Comparison of ENCODE assay signal across 8 mouse cellular contexts in the genomic region with DNA sequence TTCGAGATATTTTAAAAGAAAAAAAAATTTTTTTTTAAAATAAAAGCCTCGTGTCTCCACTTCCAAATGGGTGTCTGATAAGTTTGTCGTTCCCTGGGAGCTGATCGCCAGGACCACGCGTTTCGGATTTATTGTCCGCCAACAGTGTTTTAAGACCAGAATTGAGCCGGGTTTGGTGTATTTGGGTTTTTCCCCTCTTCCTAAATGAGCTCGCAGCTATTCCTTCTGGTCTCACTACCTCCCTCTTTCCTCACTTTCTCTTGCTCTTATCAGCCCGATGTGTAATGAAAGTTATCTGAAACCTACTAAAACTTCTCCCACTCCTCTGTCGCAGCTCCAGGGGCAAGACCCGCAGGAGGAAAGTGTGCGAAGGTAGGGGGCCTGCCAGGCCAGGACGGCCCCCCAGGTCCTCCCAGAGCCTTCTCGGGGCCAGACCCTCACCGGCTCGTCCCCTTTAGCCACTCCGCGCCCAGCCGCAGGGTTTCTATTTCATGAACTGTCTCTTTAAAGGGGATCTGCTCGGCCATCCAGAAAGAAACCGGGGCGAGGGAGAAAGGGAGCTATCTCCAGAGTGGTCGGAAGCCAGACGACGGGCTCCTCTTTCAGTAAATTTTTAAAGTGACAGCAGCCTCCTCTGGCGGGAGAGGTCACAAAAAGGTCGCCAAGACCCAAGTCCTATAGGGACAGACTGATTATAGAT.
DNase-seq lines count a peak whose midpoint lies in the region; ATAC-seq lines count a peak whose summit lies in the region.

No protein-coding gene starts in this region.

- no peaks in the 10 kb centered on the region for H3K36me3 ChIP-seq in hindbrain, embryonic 16.5 days (ENCODE audit: control insufficient read depth, insufficient read depth, low read length)
- no peaks in the 10 kb centered on the region for H3K36me3 ChIP-seq in liver, embryonic 13.5 days

- no peaks in the 10 kb centered on the region for H3K9me3 ChIP-seq in hindbrain, embryonic 16.5 days (ENCODE audit: control insufficient read depth, low read length)
- no peaks in the 10 kb centered on the region for H3K9me3 ChIP-seq in liver, embryonic 13.5 days (replicated peaks)

- H3K4me2 ChIP-seq in hindbrain, embryonic 16.5 days (ENCODE audit: low read length), result peak overlapping the region; percentile 74
- peak overlapping the region; percentile 61 for H3K4me2 ChIP-seq in liver, embryonic 13.5 days

- peak; percentile 59 for DNase-seq in adipocyte (ENCODE audit: low spot score)
- DNase-seq in cerebellum, postnatal 25 days, result peak; percentile 34 to 42
- DNase-seq in gastrocnemius, postnatal 14 days, result peak; percentile 68
- peak; percentile 1 for DNase-seq in liver, embryonic 13.5 days
- DNase-seq in neural tube, embryonic 10.5 days (ENCODE audit: extremely low spot score, low spot score), result peak; percentile 86
- no peak for DNase-seq in left cerebral cortex, adult 18-20 months (ENCODE audit: low spot score in 2 of 2)
- no peak for DNase-seq in right cerebral cortex, postnatal 14 days

- peak overlapping the region; percentile 49; the same call in 1 of the 2 replicates for H3K9ac ChIP-seq in hindbrain, embryonic 16.5 days (ENCODE audit: low read depth, low read length)
- H3K9ac ChIP-seq in liver, embryonic 13.5 days, result no peak overlapping the region

- WGBS in hindbrain, embryonic 16.5 days, result 0% methylated on average over 29 of the region's 29 CpGs
- WGBS in liver, embryonic 13.5 days (ENCODE audit: insufficient replicate concordance), result under 1% methylated on average over 29 of the region's 29 CpGs

- H3K27ac ChIP-seq in hindbrain, embryonic 16.5 days (ENCODE audit: low read depth, low read length), result no peak overlapping the region
- no peak overlapping the region for H3K27ac ChIP-seq in liver, embryonic 13.5 days

- intact Hi-C loops in gastrocnemius, postnatal 14 days (cut with DNase I; ENCODE audit: low total_unique reads), result loop anchor here (10.0 kb wide), 1 partner anchor 502 kb away; no protein-coding TSS in a partner anchor

- peak; percentile 67 for ATAC-seq in hindbrain, embryonic 16.5 days
- ATAC-seq in liver, embryonic 13.5 days (ENCODE audit: low read depth), result 0 out of 2 replicates have a peak, but pooled peaks have one; percentile 15

- peaks cover 3% of the 10 kb centered on the region for H3K4me1 ChIP-seq in hindbrain, embryonic 16.5 days (ENCODE audit: control insufficient read depth, insufficient read depth, low read depth, low read length)
- no peaks in the 10 kb centered on the region for H3K4me1 ChIP-seq in liver, embryonic 13.5 days (replicated peaks)

- peak overlapping the region; percentile 48 for H3K4me3 ChIP-seq in hindbrain, embryonic 16.5 days (ENCODE audit: low read length)
- peak overlapping the region; percentile 52 for H3K4me3 ChIP-seq in liver, embryonic 13.5 days (replicated peaks)

- peaks cover 6% of the 10 kb centered on the region for H3K27me3 ChIP-seq in hindbrain, embryonic 16.5 days (replicated peaks; ENCODE audit: control insufficient read depth, insufficient read depth, low read length)
- H3K27me3 ChIP-seq in liver, embryonic 13.5 days, result peaks cover 33% of the 10 kb centered on the region

Comparison
In these comparisons a context has a peak if more than half of its experiments do, and no peak if none do; other contexts are left out.
1. DNase-seq: peak in adipocyte (single experiment), cerebellum, postnatal 25 days (2 of 2), gastrocnemius, postnatal 14 days (single experiment), liver, embryonic 13.5 days (single experiment) and neural tube, embryonic 10.5 days (single experiment); none in left cerebral cortex, adult 18-20 months (0 of 2) and right cerebral cortex, postnatal 14 days (single experiment).